Mouse (Mus musculus) midbrain, embryonic 11.5 days (tissue): ENCODE data around the gene Csn1s2b. TPM values are rescaled to one million over a fixed set of nuclear protein-coding genes. Genes with fewer than 3 reads are reported as not detected.
"Not testable (repeated sequence)": the region's sequence is repeated elsewhere in the genome, so short reads cannot be mapped to it uniquely, and the experiment has no call there.

ENCODE experiments used
- ATAC-seq: fragments of 200-750 bp; cut with Nextera tagmentation; 2 replicates; pipeline ENCODE4 v1.8.0; 2017; ENCODE audit warnings: moderate TSS enrichment, moderate library complexity; ENCODE audit not compliant: low FRiP score
- DNase-seq: peaks from one replicate; pipeline ENCODE4 v3.0.0; 2015; ENCODE audit warnings: low spot score; ENCODE audit errors: missing footprints
- H3K27ac ChIP-seq: fragments of 300-500 bp; sonication (generic); 2 replicates; pipeline ENCODE4 v1.5.1; 2014; ENCODE audit warnings: low read depth, low read length
- H3K27me3 ChIP-seq: fragments of 300-500 bp; sonication (generic); 2 replicates; pipeline ENCODE4 v1.6.1; 2014; ENCODE audit warnings: mild to moderate bottlenecking, low read length, moderate library complexity, mixed read lengths; ENCODE audit not compliant: control insufficient read depth, insufficient read depth
- H3K36me3 ChIP-seq: fragments of 300-500 bp; sonication (generic); 2 replicates; pipeline ENCODE4 v1.6.1; 2014; ENCODE audit warnings: mild to moderate bottlenecking, low read length, moderate library complexity, mixed read lengths; ENCODE audit not compliant: control insufficient read depth, insufficient read depth
- H3K4me1 ChIP-seq: fragments of 300-500 bp; sonication (generic); 2 replicates; pipeline ENCODE4 v1.6.1; 2014; ENCODE audit warnings: low read length; ENCODE audit not compliant: control insufficient read depth, insufficient read depth
- H3K4me2 ChIP-seq: fragments of 300-500 bp; sonication (generic); 2 replicates; pipeline ENCODE4 v1.6.1; 2014; ENCODE audit warnings: mild to moderate bottlenecking, moderate library complexity
- H3K4me3 ChIP-seq: fragments of 300-500 bp; sonication (generic); 2 replicates; pipeline ENCODE4 v1.5.1; 2014; ENCODE audit warnings: low read depth, low read length
- H3K9ac ChIP-seq: fragments of 300-500 bp; sonication (generic); 2 replicates; pipeline ENCODE4 v1.6.1; 2014; ENCODE audit warnings: low read length
- H3K9me3 ChIP-seq: fragments of 300-500 bp; sonication (generic); 2 replicates; pipeline ENCODE4 v1.6.1; 2016; ENCODE audit warnings: low read length; ENCODE audit not compliant: control insufficient read depth
- WGBS: fragments of 180-500 bp; shearing (Covaris S2); extraction: QIAGEN DNeasy Blood & Tissue Kit; methylation state at CpG from one replicate; pipeline ENCODE4 v1.1.7; 2014; 5-methylcytosine and 5-hydroxymethylcytosine counted together
- polyA plus RNA-seq: library from polyadenylated mRNA; unstranded; fragments of >200 nt; fragmentation: Nextera tagmentation; extraction: Ambion mirVana; gene quantifications from 2 replicates; pipeline ENCODE4 v1.2.1, GENCODE M21; 2014

The Csn1s2b gene
- polyA plus RNA-seq: not detected in 2 replicates

DNA sequence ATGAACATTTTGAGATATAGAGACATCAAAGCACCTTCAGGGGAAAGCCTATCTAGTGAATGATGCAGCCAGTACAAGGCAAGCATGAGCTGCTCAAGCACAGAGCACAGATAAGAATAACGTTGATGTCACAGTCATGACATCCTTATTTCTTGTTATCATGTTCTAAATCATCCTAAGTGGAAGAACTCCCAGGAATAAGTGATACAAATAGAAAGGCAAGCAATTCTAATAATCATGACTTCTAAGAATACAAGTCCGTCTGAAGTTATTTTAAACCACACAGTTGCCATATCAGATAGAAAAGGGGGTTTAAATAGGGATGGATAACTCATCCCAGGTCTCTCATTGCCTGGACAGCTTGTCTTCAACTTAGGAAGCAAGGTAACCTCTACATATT, at the start of gene Csn1s2b:
Csn1s2b (plus strand) TSS at position 301 of the 400 bp plus-strand sequence.
- no peak within 1 kb of the TSS for H3K9ac ChIP-seq
- H3K9me3 ChIP-seq: no peaks in the 10 kb centered on the region
- ATAC-seq: no peak
- no peak within 1 kb of the TSS for H3K27ac ChIP-seq
- H3K4me1 ChIP-seq: no peaks in the 10 kb centered on the region
- DNase-seq: no peak
- no peak within 1 kb of the TSS for H3K4me3 ChIP-seq
- H3K4me2 ChIP-seq: no peak within 1 kb of the TSS
- 69% methylated on average over 2 of the region's 2 CpGs for WGBS
- no peaks in the 10 kb centered on the region for H3K36me3 ChIP-seq
- no peaks in the 10 kb centered on the region for H3K27me3 ChIP-seq

DNA sequence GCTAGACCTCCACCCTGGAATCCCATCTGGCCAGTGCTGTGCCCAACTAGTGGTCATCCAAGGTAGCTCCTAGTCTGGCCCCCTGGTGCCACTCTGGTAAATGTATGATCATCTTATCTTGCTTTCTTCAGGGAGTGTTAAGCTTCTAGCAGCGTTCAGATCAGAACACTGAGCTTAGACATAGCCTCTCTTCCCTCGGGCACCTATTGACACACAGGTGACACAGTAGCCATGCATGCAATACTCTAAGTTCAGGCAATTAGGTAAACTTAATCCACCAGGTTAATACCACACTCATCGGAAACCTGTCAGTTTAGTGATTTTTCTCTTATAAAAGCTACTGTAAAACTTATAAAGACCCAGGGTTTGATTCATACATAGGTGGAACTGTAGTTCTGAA, 43.3 kb upstream of the Csn1s2b start:
- Histone ChIP-seq H3K4me3 (no peak overlapping the region), H3K9me3 (no peaks in the 10 kb centered on the region), H3K4me1 (no peaks in the 10 kb centered on the region), H3K27me3 (no peaks in the 10 kb centered on the region), H3K4me2 (no peak overlapping the region), H3K27ac (no peak overlapping the region), H3K36me3 (no peaks in the 10 kb centered on the region), H3K9ac (no peak overlapping the region)
- ATAC-seq: no peak
- no peak for DNase-seq
- WGBS: 84% methylated on average over 3 of the region's 3 CpGs

DNA sequence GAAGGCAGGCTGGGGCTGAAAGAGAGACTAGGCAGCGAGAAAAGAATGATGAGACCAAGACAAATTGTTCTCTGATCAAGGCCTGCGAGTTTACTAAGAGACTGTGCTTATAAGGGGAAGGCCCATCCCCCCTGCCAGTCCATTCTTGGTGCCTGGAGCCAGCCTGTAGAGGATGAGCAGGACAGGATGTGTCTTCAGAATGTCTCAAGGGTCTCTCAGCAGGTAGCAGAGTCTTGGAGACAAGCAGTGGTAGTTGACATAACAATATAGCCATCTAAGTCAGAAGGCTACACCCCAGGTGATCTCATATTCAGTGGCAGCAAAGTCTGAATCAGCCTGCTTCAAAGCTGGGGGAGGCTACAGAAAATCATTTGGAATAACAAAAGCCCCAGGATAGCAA, 35.7 kb upstream of the Csn1s2b start:
- DNase-seq, H3K36me3 ChIP-seq, H3K27ac ChIP-seq, H3K4me3 ChIP-seq, H3K4me2 ChIP-seq, H3K9me3 ChIP-seq, H3K4me1 ChIP-seq, H3K27me3 ChIP-seq, H3K9ac ChIP-seq, ATAC-seq: not testable (repeated sequence)
- 48% methylated on average over 2 of the region's 2 CpGs for WGBS

DNA sequence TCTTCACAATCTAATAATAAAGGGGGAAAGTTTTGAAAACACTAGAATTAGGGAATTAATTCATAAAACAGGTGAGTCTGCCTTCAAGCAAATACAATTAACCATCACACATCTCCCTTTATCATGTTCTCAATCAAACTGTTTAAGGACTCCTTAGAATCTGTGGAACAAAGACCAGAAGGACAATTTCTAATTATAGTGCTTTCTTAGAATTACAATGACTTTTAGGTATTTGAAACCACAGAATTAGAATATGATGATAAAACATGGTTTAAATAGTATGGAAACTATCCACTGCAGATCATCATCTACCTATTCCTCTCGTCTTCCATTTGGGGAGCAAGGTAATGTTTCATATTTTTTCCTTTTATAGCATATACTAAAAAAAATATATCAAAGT, 33.6 kb upstream of the Csn1s2b start, which contains the start of gene Csn1s2a:
Csn1s2a (plus strand) TSS at position 301 of the 400 bp plus-strand sequence.
- no peak within 1 kb of the TSS for H3K4me3 ChIP-seq
- no peak within 1 kb of the TSS for H3K4me2 ChIP-seq
- DNase-seq: no peak
- 76% methylated on average over 1 of the region's 1 CpGs for WGBS
- H3K9ac ChIP-seq: no peak within 1 kb of the TSS
- H3K27me3 ChIP-seq: no peaks in the 10 kb centered on the region
- no peaks in the 10 kb centered on the region for H3K4me1 ChIP-seq
- no peaks in the 10 kb centered on the region for H3K36me3 ChIP-seq
- ATAC-seq: no peak
- no peak within 1 kb of the TSS for H3K27ac ChIP-seq
- no peaks in the 10 kb centered on the region for H3K9me3 ChIP-seq

DNA sequence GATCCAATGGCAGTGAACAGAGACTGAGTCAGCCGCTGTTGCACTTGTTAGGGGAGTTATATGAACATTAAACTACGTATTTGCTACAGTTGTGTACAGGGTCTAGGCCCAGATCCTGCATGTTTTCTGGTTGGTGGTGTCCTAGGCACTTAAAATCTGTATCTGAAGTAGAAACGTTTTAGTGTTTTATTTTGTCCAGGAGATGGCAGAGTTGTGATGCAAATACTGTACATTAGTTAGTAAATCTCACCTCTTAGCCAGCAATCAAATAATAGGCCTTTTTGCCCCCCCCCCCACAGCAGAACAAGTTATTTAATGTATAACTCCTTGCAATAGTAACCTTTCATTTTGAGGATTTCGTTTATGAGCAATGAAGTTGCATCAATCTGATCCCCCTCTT, 25.2 kb upstream of the Csn1s2b start:
- no peak overlapping the region for H3K9ac ChIP-seq
- no peak overlapping the region for H3K4me2 ChIP-seq
- H3K27ac ChIP-seq: no peak overlapping the region
- DNase-seq: no peak
- 61% methylated on average over 4 of the region's 4 CpGs for WGBS
- ATAC-seq: no peak
- no peak overlapping the region for H3K4me3 ChIP-seq
- H3K36me3 ChIP-seq: no peaks in the 10 kb centered on the region
- no peaks in the 10 kb centered on the region for H3K4me1 ChIP-seq
- no peaks in the 10 kb centered on the region for H3K9me3 ChIP-seq
- H3K27me3 ChIP-seq: no peaks in the 10 kb centered on the region

DNA sequence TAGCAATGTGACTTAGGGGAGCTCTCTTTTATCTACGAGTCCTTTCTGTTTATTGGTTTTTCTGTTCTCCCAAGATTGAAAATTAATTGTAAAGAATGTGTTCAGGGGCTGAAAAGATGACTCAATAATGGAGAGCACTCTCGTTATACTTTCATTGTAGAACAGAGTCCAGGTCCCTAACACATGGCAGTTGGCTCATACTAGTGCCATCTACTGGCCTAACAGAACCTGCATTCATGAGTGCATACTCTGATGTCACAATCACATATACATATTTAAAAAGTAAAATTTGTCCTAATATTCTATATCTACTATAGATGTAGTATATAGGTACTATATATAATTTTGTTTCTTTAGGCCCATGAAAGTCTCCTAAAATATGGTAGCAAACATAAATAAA, 1.4 kb downstream of the Csn1s2b start:
- 75% methylated on average over 2 of the region's 2 CpGs for WGBS
- H3K9me3 ChIP-seq: no peaks in the 10 kb centered on the region
- H3K4me1 ChIP-seq: no peaks in the 10 kb centered on the region
- no peak for DNase-seq
- H3K9ac ChIP-seq: no peak overlapping the region
- H3K27ac ChIP-seq: no peak overlapping the region
- no peak overlapping the region for H3K4me2 ChIP-seq
- H3K4me3 ChIP-seq: no peak overlapping the region
- H3K27me3 ChIP-seq: no peaks in the 10 kb centered on the region
- no peaks in the 10 kb centered on the region for H3K36me3 ChIP-seq
- ATAC-seq: no peak

DNA sequence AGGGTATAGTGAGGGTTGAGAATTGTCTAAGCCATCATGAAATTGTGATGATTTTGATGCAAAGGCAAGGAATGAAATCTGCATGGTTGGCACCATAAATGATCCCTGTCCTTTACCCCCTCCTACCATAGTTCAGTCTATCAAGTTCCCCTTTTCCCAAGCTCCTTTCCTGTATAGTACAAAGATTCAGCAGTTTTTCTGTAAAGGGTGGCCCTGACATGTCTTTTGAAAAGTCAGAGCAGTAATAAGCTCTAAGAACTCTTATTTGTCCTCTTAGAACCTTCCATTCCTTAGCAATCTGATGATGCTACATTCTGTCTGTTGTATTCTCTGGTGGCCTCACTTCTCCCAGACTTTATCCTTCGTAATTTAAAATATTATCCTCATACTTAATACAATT, 17.5 kb downstream of the Csn1s2b start, which contains the start of gene Prr27:
Prr27 (plus strand) TSS at position 301 of the 400 bp plus-strand sequence.
- H3K36me3 ChIP-seq: no peaks in the 10 kb centered on the region
- H3K9me3 ChIP-seq: no peaks in the 10 kb centered on the region
- DNase-seq (no peak), ATAC-seq (no peak)
- WGBS: 84% methylated on average over 1 of the region's 1 CpGs
- H3K4me2 ChIP-seq: no peak within 1 kb of the TSS
- H3K4me1 ChIP-seq: no peaks in the 10 kb centered on the region
- H3K27me3 ChIP-seq: no peaks in the 10 kb centered on the region
- H3K27ac ChIP-seq: no peak within 1 kb of the TSS
- no peak within 1 kb of the TSS for H3K4me3 ChIP-seq
- no peak within 1 kb of the TSS for H3K9ac ChIP-seq

DNA sequence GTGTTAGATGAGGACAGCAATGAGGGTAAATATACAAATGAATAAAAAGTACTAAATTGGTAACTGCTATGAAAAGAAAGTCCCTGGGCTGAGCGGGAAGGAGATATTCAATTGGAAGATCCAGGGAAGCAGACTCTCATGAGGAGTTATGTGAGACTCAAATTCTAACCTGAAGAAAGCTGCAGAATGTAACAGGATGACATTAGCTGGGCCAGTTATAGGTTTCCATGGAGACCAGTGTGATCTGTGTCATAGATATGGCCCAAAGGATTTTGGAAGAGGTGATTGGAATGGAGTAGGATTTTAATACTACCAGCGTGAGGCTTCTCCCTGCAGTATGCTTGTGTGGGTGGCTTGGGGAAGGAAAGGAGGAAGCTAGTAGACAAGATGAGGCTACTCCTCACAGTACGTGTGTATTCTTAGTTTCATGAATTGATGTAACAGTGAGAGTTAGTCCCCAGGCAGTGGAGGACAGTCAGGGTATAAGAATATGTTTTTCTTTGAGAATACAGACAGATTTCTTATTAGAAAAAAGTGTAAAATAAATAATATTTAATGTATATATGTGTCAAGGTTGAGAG, 47.3 kb downstream of the Csn1s2b start:
- Histone ChIP-seq H3K9me3 (no peaks in the 10 kb centered on the region), H3K27ac (no peak overlapping the region), H3K4me2 (no peak overlapping the region), H3K4me3 (no peak overlapping the region), H3K9ac (no peak overlapping the region), H3K27me3 (no peaks in the 10 kb centered on the region), H3K4me1 (no peaks in the 10 kb centered on the region), H3K36me3 (no peaks in the 10 kb centered on the region)
- ATAC-seq: no peak
- WGBS: 89% methylated on average over 3 of the region's 3 CpGs
- DNase-seq: no peak

DNA sequence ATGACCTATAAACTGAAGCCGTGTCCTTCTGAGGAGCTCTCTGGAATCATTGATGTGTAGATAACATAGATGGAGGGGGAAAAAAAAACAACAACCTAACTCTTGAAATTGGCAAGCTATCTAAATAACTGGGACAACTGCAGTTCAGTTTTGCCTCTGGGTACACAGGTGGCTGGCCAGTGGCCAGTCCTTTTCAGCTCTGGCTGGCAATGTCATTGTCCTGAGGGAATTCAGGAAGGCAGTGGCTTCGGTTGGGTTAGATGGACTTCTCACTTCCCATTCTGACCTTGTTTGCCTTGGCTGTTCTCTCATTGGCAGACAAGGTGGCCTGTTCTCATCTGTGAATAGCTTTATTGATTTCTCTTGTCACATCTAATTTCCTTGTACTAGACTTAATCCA, 62.2 kb downstream of the Csn1s2b start:
- Histone ChIP-seq H3K4me1 (no peaks in the 10 kb centered on the region), H3K27ac (no peak overlapping the region), H3K9me3 (no peaks in the 10 kb centered on the region), H3K36me3 (no peaks in the 10 kb centered on the region), H3K4me2 (no peak overlapping the region), H3K4me3 (no peak overlapping the region), H3K27me3 (no peaks in the 10 kb centered on the region), H3K9ac (no peak overlapping the region)
- DNase-seq: no peak
- 0 out of 2 replicates have a peak, but pooled peaks have one; percentile 50 for ATAC-seq
- 76% methylated on average over 2 of the region's 2 CpGs for WGBS
